Mouse (Mus musculus): ENCODE measurements around the gene Adcy7.

DNA sequence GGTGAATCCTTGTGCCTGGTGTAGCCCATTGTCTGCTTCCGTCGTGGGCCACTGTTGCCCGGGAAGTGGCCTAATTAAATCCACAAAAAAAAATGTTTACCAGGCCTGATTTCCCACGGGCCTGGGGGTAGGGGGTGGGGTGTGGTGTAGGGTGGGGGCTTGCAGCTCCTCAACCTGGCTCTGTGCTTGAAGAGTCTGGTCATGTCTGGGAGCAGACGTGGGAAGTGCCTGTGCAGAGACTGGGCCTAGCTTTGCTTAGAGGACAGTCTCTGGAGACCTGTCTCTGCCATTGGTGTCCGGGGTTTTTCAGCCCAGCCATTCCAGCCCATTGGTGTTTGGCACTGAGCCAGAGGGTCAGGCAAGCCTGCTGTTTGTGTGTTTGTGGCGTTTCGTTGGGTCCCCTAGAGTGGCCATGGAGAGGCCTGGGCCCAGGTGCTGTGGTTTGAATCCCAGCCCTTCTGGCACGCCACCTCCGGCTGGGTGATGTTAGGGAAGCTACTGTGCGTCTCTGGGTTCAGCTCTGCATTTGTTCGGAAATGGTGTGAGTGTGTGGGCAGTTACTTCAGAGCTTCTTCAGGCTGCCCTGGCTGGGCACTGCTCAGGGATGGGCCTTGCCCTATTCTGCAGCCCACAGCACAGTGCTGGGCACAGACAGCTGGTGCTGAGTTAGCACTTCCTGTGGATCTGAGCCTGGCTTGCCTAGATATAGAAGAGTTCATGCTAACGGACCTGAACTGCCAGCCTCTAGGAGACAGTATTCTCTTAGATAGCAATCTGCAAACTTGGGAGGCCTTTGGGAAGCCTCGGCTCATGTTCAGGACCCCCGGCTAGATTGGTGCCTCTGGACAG lies 29.6 kb downstream of the Adcy7 start:
- no peak for TF ChIP-seq POLR2A (IDR thresholded peaks at IDR 0.05; ENCODE audit: insufficient read depth, low read depth, low read length)
- TF ChIP-seq CTCF (IDR thresholded peaks at IDR 0.05; ENCODE audit: insufficient read depth, low read depth, low read length): no peak
